Mouse (Mus musculus) liver, embryonic 15.5 days (tissue): ENCODE measurements at regions not wholly inside any gene's neighbourhood (a gene's known extent, or its start where the extent isn't known, plus 50 kb on each side); places are given as distances from the start of the nearest gene placed in this dataset.

Experiments
- ATAC-seq: fragments of 200-750 bp; cut with Nextera tagmentation; 2 replicates; pipeline ENCODE4 v1.8.0; 2017; ENCODE audit warnings: moderate number of reproducible peaks, mild to moderate bottlenecking, moderate library complexity; ENCODE audit not compliant: insufficient read depth
- H3K27ac ChIP-seq: fragments of 300-500 bp; sonication (generic); replicated peaks from 2 replicates; pipeline ENCODE4 v1.5.1; 2015; ENCODE audit warnings: mild to moderate bottlenecking, inconsistent platforms
- H3K27me3 ChIP-seq: fragments of 300-500 bp; sonication (generic); 2 replicates; pipeline ENCODE4 v1.6.1; 2015; ENCODE audit warnings: mild to moderate bottlenecking, inconsistent platforms
- H3K36me3 ChIP-seq: fragments of 300-500 bp; sonication (generic); replicated peaks from 2 replicates; pipeline ENCODE4 v1.6.1; 2015; ENCODE audit warnings: moderate library complexity, mild to moderate bottlenecking, inconsistent platforms
- H3K4me1 ChIP-seq: fragments of 300-500 bp; sonication (generic); replicated peaks from 2 replicates; pipeline ENCODE4 v1.6.1; 2015; ENCODE audit warnings: inconsistent platforms
- H3K4me2 ChIP-seq: fragments of 300-500 bp; sonication (generic); 2 replicates; pipeline ENCODE4 v1.6.1; 2015; ENCODE audit warnings: moderate library complexity, mild to moderate bottlenecking, inconsistent platforms
- H3K4me3 ChIP-seq: fragments of 300-500 bp; sonication (generic); replicated peaks from 2 replicates; pipeline ENCODE4 v1.5.1; 2015; ENCODE audit warnings: mild to moderate bottlenecking, inconsistent platforms
- H3K9ac ChIP-seq: fragments of 300-500 bp; sonication (generic); 2 replicates; pipeline ENCODE4 v1.6.1; 2015; ENCODE audit warnings: moderate library complexity, mild to moderate bottlenecking, inconsistent platforms
- H3K9me3 ChIP-seq: fragments of 300-500 bp; sonication (generic); replicated peaks from 2 replicates; pipeline ENCODE4 v1.6.1; 2016; ENCODE audit warnings: inconsistent platforms
- WGBS: fragments of 180-500 bp; shearing (Covaris S2); methylation state at CpG from one replicate; pipeline ENCODE4 v1.1.7; 2015; ENCODE audit warnings: mixed read lengths; ENCODE audit not compliant: insufficient replicate concordance; 5-methylcytosine and 5-hydroxymethylcytosine counted together

DNA sequence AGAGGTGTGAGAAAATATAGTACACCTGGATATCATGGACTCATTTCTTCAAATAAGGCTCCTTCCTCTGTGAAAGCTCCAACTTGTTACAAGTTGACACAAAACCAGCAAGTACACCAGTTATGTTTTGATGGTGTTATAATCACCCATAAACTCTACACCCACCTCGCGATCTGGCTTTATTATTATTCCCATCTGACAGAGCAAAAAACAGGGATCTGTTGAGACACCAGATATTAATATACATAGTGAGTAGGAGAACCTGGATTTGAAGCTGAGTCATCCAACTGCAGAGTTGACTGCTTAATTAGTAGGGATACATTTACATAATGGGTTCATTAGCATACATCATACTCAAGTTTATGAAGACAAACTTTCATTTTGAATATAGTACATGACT, 828.6 kb upstream of the Ddx18 start:
- no peaks in the 10 kb centered on the region for H3K4me1 ChIP-seq
- no peaks in the 10 kb centered on the region for H3K36me3 ChIP-seq
- H3K4me3 ChIP-seq: no peak overlapping the region
- no peak for ATAC-seq
- H3K27me3 ChIP-seq: no peaks in the 10 kb centered on the region
- H3K9ac ChIP-seq: no peak overlapping the region
- H3K9me3 ChIP-seq: no peaks in the 10 kb centered on the region
- 75% methylated on average over 2 of the region's 2 CpGs for WGBS
- H3K4me2 ChIP-seq: no peak overlapping the region
- no peak overlapping the region for H3K27ac ChIP-seq

DNA sequence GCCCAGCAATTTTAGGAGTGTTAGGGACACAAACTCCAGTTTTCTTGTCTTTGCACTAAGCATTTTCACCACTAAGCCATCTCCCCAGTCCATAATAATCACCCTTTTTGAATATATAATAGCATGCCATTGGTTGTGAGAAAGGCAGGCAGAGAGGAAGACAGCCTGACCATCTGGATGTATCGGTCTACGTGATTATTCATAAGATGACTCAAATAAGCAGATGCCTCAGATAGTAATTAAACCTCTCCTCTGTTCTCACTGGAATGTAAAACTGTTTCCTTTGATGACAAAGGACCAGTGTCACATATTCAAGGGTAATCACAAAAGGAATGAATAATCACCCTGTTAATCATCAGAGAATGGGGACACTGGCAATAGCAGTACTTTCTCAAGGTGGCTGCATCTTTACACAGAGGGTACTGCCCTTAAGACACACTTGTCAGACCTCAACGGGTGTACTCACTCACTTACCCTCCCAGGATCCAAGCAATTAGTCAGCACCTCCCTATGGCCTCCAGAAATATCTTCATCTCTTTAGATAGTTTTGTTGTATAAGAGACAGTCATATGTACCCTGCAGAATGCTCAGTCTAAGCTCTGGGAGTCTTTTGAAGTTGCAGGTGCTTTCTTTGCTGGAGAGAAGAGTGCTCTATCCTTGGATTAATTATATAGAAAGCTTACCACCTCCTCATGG, 826.0 kb upstream of the Ddx18 start:
- H3K9me3 ChIP-seq: no peaks in the 10 kb centered on the region
- WGBS: 47% methylated on average over 3 of the region's 3 CpGs
- no peak overlapping the region for H3K27ac ChIP-seq
- H3K4me1 ChIP-seq: no peaks in the 10 kb centered on the region
- ATAC-seq: no peak
- no peaks in the 10 kb centered on the region for H3K36me3 ChIP-seq
- H3K27me3 ChIP-seq: no peaks in the 10 kb centered on the region
- H3K4me3 ChIP-seq: no peak overlapping the region
- H3K9ac ChIP-seq: no peak overlapping the region
- H3K4me2 ChIP-seq: no peak overlapping the region

DNA sequence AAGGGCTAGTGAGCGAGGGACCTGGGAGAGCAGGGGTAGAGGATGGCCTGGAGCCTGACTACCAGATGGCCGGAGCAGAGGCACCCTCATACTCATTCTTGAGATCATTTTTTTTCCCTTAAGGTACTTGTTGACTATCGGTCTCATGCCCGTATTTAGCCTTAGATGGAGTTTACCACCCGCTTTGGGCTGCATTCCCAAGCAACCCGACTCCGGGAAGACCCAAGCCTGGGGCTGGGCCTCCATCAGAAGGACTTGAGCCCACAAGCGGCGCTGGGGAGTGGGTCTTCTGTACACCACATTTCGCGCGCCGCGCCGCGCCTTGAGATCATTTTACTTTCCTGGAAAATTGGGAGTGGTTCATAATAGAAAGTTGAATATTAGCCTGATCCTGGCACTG, 789.2 kb upstream of the Ddx18 start:
- 79% methylated on average over 16 of the region's 16 CpGs for WGBS
- H3K36me3 ChIP-seq: no peaks in the 10 kb centered on the region
- H3K4me2 ChIP-seq: no peak overlapping the region
- no peaks in the 10 kb centered on the region for H3K9me3 ChIP-seq
- no peaks in the 10 kb centered on the region for H3K27me3 ChIP-seq
- H3K4me3 ChIP-seq: no peak overlapping the region
- no peak overlapping the region for H3K27ac ChIP-seq
- ATAC-seq: peak; percentile 99
- no peak overlapping the region for H3K9ac ChIP-seq
- H3K4me1 ChIP-seq: no peaks in the 10 kb centered on the region

GRCm38 (mm10) chr1:122351530-122351929, 783.7 kb upstream of the Ddx18 start:
- Histone ChIP-seq H3K36me3 (no peaks in the 10 kb centered on the region), H3K9me3 (no peaks in the 10 kb centered on the region), H3K27ac (no peak overlapping the region), H3K27me3 (no peaks in the 10 kb centered on the region), H3K4me3 (no peak overlapping the region), H3K9ac (no peak overlapping the region), H3K4me2 (no peak overlapping the region), H3K4me1 (no peaks in the 10 kb centered on the region)
- no peak for ATAC-seq

DNA sequence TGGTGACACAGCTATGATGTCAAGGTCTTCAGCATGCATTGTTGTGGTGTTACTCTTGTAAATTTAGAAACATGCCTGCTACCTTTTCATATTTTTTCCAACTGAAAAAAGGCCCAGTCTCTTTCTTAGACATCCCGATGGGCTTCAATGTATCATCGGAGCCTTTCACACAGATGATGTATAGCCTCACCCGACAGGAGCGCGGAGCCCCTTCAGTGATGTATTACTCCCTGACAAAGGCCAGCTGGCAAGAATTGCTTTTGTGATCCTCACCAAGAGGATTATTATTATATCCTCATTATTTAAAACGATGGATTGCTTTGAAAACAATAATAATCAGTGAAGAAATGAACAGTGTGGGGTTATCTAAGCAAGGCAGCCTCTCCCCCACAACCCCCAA, 765.5 kb upstream of the Ddx18 start:
- H3K4me2 ChIP-seq: no peak overlapping the region
- H3K27me3 ChIP-seq: no peaks in the 10 kb centered on the region
- 73% methylated on average over 6 of the region's 6 CpGs for WGBS
- no peaks in the 10 kb centered on the region for H3K4me1 ChIP-seq
- no peak for ATAC-seq
- H3K9me3 ChIP-seq: no peaks in the 10 kb centered on the region
- no peak overlapping the region for H3K9ac ChIP-seq
- no peak overlapping the region for H3K4me3 ChIP-seq
- no peak overlapping the region for H3K27ac ChIP-seq
- no peaks in the 10 kb centered on the region for H3K36me3 ChIP-seq

- ATAC-seq: no peak
- WGBS: 18% methylated on average over 1 of the region's 1 CpGs
- H3K4me2 ChIP-seq: no peak overlapping the region
- H3K4me1 ChIP-seq: no peaks in the 10 kb centered on the region
- no peaks in the 10 kb centered on the region for H3K27me3 ChIP-seq
- no peaks in the 10 kb centered on the region for H3K9me3 ChIP-seq
- no peaks in the 10 kb centered on the region for H3K36me3 ChIP-seq
- no peak overlapping the region for H3K27ac ChIP-seq
- no peak overlapping the region for H3K9ac ChIP-seq
- no peak overlapping the region for H3K4me3 ChIP-seq
Observed at GRCm38 (mm10) chr1:122328276-122328675, 760.5 kb upstream of the Ddx18 start.
